Mouse (Mus musculus) lung, adult 2 months (tissue): ENCODE results near the gene Pnmal1.

ENCODE experiments used
- CTCF ChIP-seq: fragments of 200-500 bp; IDR thresholded peaks from 2 replicates; pipeline ENCODE4 v1.5.1; 2011; ENCODE audit warnings: mild to moderate bottlenecking, low read length, control low read depth; ENCODE audit not compliant: insufficient read depth
- POLR2A ChIP-seq: fragments of 200-500 bp; IDR thresholded peaks from 2 replicates; pipeline ENCODE4 v1.6.1; 2011; ENCODE audit warnings: low read depth, mild to moderate bottlenecking, control low read depth, low read length, borderline replicate concordance; ENCODE audit errors: extremely low read depth

DNA sequence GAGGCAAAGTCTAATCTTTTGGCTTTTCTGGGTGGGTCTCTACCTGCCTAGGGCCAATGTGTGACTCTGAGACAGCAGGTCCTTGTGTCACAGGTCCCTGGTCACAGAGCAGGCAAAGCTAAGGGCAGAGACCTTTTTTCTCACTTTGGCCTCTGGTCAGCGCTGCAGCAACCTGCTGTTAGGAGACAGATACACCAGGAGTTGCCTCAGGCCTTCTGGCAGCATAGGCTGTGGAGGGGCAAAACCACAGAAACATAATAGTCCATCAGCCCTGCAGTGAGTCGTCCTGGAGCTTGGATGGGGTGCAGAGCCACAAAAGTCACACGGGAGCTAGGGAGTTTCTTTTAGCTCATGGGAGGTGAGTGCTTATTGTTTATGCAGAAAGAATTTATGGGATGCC lies 40.8 kb upstream of the Pnmal1 start:
- TF ChIP-seq CTCF, result no peak
- no peak for TF ChIP-seq POLR2A
